Mouse (Mus musculus): ENCODE results near the gene Vmn1r90.

GRCm38 (mm10) chr7:14552284-14552683, 11.0 kb downstream of the Vmn1r90 start:
- TF ChIP-seq CTCF (IDR thresholded peaks at IDR 0.05; ENCODE audit: extremely low read depth, insufficient read depth, insufficient read length, insufficient replicate concordance) (no peak), POLR2A (IDR thresholded peaks at IDR 0.05; ENCODE audit: low read depth, low read length) (no peak)
